Mouse (Mus musculus): ENCODE results near the gene Rnf180. TPM values are rescaled to one million over a fixed set of nuclear protein-coding genes. Genes with fewer than 3 reads are reported as not detected.

Gene Rnf180
- polyA plus RNA-seq, 1 experiment: not detected

- H3K4me1 ChIP-seq (ENCODE audit: control insufficient read depth, insufficient read depth, low read length): no peaks in the 10 kb centered on the region
- no peak overlapping the region for H3K4me3 ChIP-seq (ENCODE audit: insufficient read depth, low read depth, low read length)
- no peak overlapping the region for H3K27ac ChIP-seq (ENCODE audit: insufficient read depth, low read depth, low read length)
- 83% methylated on average over 6 of the region's 6 CpGs for WGBS
- TF ChIP-seq POLR2A (IDR thresholded peaks at IDR 0.05; ENCODE audit: insufficient read depth, low read depth, low read length): no peak
Observed at GRCm38 (mm10) chr13:105132370-105132769, 162.2 kb downstream of the Rnf180 start.

DNA sequence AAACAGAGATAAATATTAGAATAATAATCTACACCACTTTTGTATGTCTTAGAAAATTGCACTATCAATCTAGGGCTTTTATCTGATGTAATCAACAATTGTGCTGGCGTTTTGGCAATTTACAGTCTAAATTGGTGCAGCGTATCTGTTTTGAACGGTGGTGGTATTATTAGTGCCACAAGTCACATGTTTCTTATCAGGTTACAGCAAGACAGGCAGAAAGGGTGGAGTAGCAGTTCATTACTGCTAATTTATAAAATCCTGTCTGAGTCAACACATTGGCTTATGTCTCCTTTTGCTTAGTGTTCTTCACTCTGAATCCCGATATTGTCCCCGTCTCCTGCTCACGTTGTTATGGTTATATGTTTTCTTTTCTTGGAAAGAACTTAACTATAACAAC, 164.5 kb downstream of the Rnf180 start:
- Histone ChIP-seq H3K27ac (ENCODE audit: insufficient read depth, low read depth, low read length) (no peak overlapping the region), H3K4me1 (ENCODE audit: control insufficient read depth, insufficient read depth, low read length) (no peaks in the 10 kb centered on the region), H3K4me3 (ENCODE audit: insufficient read depth, low read depth, low read length) (no peak overlapping the region)
- 55% methylated on average over 6 of the region's 6 CpGs for WGBS
- TF ChIP-seq POLR2A (IDR thresholded peaks at IDR 0.05; ENCODE audit: insufficient read depth, low read depth, low read length) (no peak), CTCF (IDR thresholded peaks at IDR 0.05; ENCODE audit: insufficient read depth, low read depth, low read length) (no peak)

GRCm38 (mm10) chr13:105122092-105122491, 172.5 kb downstream of the Rnf180 start:
- H3K4me3 ChIP-seq (ENCODE audit: insufficient read depth, low read depth, low read length): no peak overlapping the region
- 84% methylated on average over 3 of the region's 3 CpGs for WGBS
- no peak overlapping the region for H3K27ac ChIP-seq (ENCODE audit: insufficient read depth, low read depth, low read length)
- TF ChIP-seq POLR2A (IDR thresholded peaks at IDR 0.05; ENCODE audit: insufficient read depth, low read depth, low read length): no peak
- no peak for TF ChIP-seq CTCF (IDR thresholded peaks at IDR 0.05; ENCODE audit: insufficient read depth, low read depth, low read length)
- H3K4me1 ChIP-seq (ENCODE audit: control insufficient read depth, insufficient read depth, low read length): no peaks in the 10 kb centered on the region

- no peaks in the 10 kb centered on the region for H3K4me1 ChIP-seq (ENCODE audit: control insufficient read depth, insufficient read depth, low read length)
- H3K27ac ChIP-seq (ENCODE audit: insufficient read depth, low read depth, low read length): no peak overlapping the region
- no peak overlapping the region for H3K4me3 ChIP-seq (ENCODE audit: insufficient read depth, low read depth, low read length)
- no peak for TF ChIP-seq CTCF (IDR thresholded peaks at IDR 0.05; ENCODE audit: insufficient read depth, low read depth, low read length)
- TF ChIP-seq POLR2A (IDR thresholded peaks at IDR 0.05; ENCODE audit: insufficient read depth, low read depth, low read length): no peak
Observed at GRCm38 (mm10) chr13:105121617-105122016, 173.0 kb downstream of the Rnf180 start.

- Histone ChIP-seq H3K27ac (ENCODE audit: insufficient read depth, low read depth, low read length) (no peak overlapping the region), H3K4me1 (ENCODE audit: control insufficient read depth, insufficient read depth, low read length) (no peaks in the 10 kb centered on the region), H3K4me3 (ENCODE audit: insufficient read depth, low read depth, low read length) (no peak overlapping the region)
- 89% methylated on average over 6 of the region's 6 CpGs for WGBS
- TF ChIP-seq CTCF (IDR thresholded peaks at IDR 0.05; ENCODE audit: insufficient read depth, low read depth, low read length): no peak
- no peak for TF ChIP-seq POLR2A (IDR thresholded peaks at IDR 0.05; ENCODE audit: insufficient read depth, low read depth, low read length)
Observed at GRCm38 (mm10) chr13:105111599-105111998, 183.0 kb downstream of the Rnf180 start.

DNA sequence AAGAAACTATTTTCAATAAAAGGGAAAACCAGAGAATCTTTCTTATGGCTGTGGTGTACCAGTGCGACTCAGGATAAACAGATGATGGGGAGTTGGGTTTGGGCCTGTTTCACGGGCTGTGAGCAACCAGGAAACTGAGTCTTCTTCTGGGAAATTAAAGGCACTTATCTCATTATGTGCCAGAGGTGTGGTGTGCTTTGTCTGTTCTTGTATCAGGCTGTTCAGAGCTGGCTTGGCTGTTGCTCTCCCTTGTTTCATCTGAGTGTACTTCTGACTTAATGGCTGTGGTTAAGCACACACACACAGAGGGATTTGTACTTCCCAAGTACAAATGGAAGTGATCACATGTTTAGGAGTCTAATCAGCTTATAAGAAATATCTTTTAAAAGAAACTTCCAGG, 190.2 kb downstream of the Rnf180 start:
- no peaks in the 10 kb centered on the region for H3K4me1 ChIP-seq (ENCODE audit: control insufficient read depth, insufficient read depth, low read length)
- no peak overlapping the region for H3K27ac ChIP-seq (ENCODE audit: insufficient read depth, low read depth, low read length)
- 94% methylated on average over 2 of the region's 2 CpGs for WGBS
- H3K4me3 ChIP-seq (ENCODE audit: insufficient read depth, low read depth, low read length): no peak overlapping the region
- TF ChIP-seq POLR2A (IDR thresholded peaks at IDR 0.05; ENCODE audit: insufficient read depth, low read depth, low read length) (no peak), CTCF (IDR thresholded peaks at IDR 0.05; ENCODE audit: insufficient read depth, low read depth, low read length) (no peak)

DNA sequence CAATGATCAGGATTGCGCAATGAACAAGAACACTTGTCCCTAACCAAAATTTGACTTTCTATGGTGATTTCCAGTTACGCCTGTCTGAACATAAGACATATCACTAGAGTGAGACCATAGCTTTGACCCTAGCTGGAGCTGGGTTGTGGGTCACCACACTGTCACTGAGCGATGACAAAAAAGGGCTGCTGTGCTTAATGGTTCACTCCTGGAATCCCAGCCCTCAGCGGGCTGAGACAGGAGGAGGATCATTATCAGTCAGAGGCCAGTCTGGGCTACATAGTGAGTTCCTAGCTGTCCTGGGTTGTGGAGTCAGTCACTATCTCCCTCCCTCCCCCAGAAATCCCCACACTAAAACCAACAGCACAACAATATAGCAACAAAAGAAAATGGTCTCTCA, 193.9 kb downstream of the Rnf180 start:
- TF ChIP-seq CTCF (IDR thresholded peaks at IDR 0.05; ENCODE audit: insufficient read depth, low read depth, low read length) (no peak), POLR2A (IDR thresholded peaks at IDR 0.05; ENCODE audit: insufficient read depth, low read depth, low read length) (no peak)
- WGBS: 91% methylated on average over 4 of the region's 4 CpGs
- no peaks in the 10 kb centered on the region for H3K4me1 ChIP-seq (ENCODE audit: control insufficient read depth, insufficient read depth, low read length)
- H3K4me3 ChIP-seq (ENCODE audit: insufficient read depth, low read depth, low read length): no peak overlapping the region
- H3K27ac ChIP-seq (ENCODE audit: insufficient read depth, low read depth, low read length): no peak overlapping the region

DNA sequence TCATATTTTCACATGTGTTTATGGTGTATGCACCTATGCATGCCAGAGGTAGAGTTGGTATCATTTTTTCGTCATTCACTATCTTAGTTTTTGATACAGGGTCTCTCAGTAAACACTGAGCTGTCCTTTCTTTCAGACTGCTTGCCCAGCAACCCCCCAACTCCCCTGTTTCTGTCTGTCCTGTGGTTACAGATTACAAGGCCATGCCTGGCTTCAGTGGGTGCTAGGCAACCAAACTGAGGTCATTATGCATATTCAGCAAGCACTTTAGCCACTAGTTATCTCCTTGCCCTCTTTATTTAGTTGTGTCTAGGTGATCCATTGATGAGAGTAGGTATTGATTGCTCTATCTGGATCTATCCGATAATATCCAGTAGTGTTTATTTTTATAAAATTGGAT, 198.3 kb downstream of the Rnf180 start:
- no peak overlapping the region for H3K4me3 ChIP-seq (ENCODE audit: insufficient read depth, low read depth, low read length)
- TF ChIP-seq CTCF (IDR thresholded peaks at IDR 0.05; ENCODE audit: insufficient read depth, low read depth, low read length): no peak
- TF ChIP-seq POLR2A (IDR thresholded peaks at IDR 0.05; ENCODE audit: insufficient read depth, low read depth, low read length): no peak
- H3K4me1 ChIP-seq (ENCODE audit: control insufficient read depth, insufficient read depth, low read length): no peaks in the 10 kb centered on the region
- 91% methylated on average over 2 of the region's 2 CpGs for WGBS
- H3K27ac ChIP-seq (ENCODE audit: insufficient read depth, low read depth, low read length): no peak overlapping the region

GRCm38 (mm10) chr13:105089276-105089675, 205.3 kb downstream of the Rnf180 start:
- TF ChIP-seq POLR2A (IDR thresholded peaks at IDR 0.05; ENCODE audit: insufficient read depth, low read depth, low read length): no peak
- TF ChIP-seq CTCF (IDR thresholded peaks at IDR 0.05; ENCODE audit: insufficient read depth, low read depth, low read length): no peak
- WGBS: 90% methylated on average over 3 of the region's 3 CpGs

GRCm38 (mm10) chr13:105081862-105082261, 212.8 kb downstream of the Rnf180 start, which contains the start of gene 4933425L06Rik:
TSS of gene 4933425L06Rik (plus strand) at chr13:105082122.
- no peak within 1 kb of the TSS for H3K27ac ChIP-seq (ENCODE audit: insufficient read depth, low read depth, low read length)
- TF ChIP-seq POLR2A (IDR thresholded peaks at IDR 0.05; ENCODE audit: insufficient read depth, low read depth, low read length) (no peak), CTCF (IDR thresholded peaks at IDR 0.05; ENCODE audit: insufficient read depth, low read depth, low read length) (no peak)
- 94% methylated on average over 10 of the region's 10 CpGs for WGBS
- H3K4me1 ChIP-seq (ENCODE audit: control insufficient read depth, insufficient read depth, low read length): no peaks in the 10 kb centered on the region
- H3K4me3 ChIP-seq (ENCODE audit: insufficient read depth, low read depth, low read length): no peak within 1 kb of the TSS

More at GRCm38 (mm10) chr13:105089276-105089675, 205.3 kb downstream of the Rnf180 start:
- Histone ChIP-seq H3K4me1 (ENCODE audit: control insufficient read depth, insufficient read depth, low read length) (no peaks in the 10 kb centered on the region), H3K27ac (ENCODE audit: insufficient read depth, low read depth, low read length) (no peak overlapping the region), H3K4me3 (ENCODE audit: insufficient read depth, low read depth, low read length) (no peak overlapping the region)

Other genes with a start within 250 kb of the Rnf180 start
- gene Rgs7bp, start 239.9 kb downstream of the Rnf180 start, polyA plus RNA-seq (2012; ENCODE audit: insufficient read depth, insufficient read length, low replicate concordance, missing spikeins): not detected in 2 replicates
- not detected in 2 replicates for gene 4933425L06Rik, start 212.7 kb downstream of the Rnf180 start, polyA plus RNA-seq (2012; ENCODE audit: insufficient read depth, insufficient read length, low replicate concordance, missing spikeins)
- gene Htr1a, start 148.8 kb upstream of the Rnf180 start, polyA plus RNA-seq (2012; ENCODE audit: insufficient read depth, insufficient read length, low replicate concordance, missing spikeins): not detected in 2 replicates

Measured in olfactory bulb, adult 2 months (tissue).